Mouse (Mus musculus) gastrocnemius, postnatal 10 days (tissue): ENCODE results near the gene Tubg1. TPM values are rescaled to one million over a fixed set of nuclear protein-coding genes. Genes with fewer than 3 reads are reported as not detected.
"Not testable (repeated sequence)": the region's sequence is repeated elsewhere in the genome, so short reads cannot be mapped to it uniquely, and the experiment has no call there.

Experiments used
- DNase-seq: peaks from one replicate; pipeline ENCODE4 v3.0.0; 2021; ENCODE audit warnings: mixed read lengths
- total RNA-seq, 2 experiments: library from RNA; stranded (reverse); gene quantifications; 2 replicates each; pipeline ENCODE4 v1.2.3; 2021

Tubg1 gene
- total RNA-seq, 2 experiments from 2014 or later, result 37.4 to 39.0 TPM

- no peak for DNase-seq
Observed at GRCm38 (mm10) chr11:101140164-101140819, 20.6 kb downstream of the Tubg1 start.

GRCm38 (mm10) chr11:101141088-101141487, 21.4 kb downstream of the Tubg1 start:
- DNase-seq, result no peak

DNA sequence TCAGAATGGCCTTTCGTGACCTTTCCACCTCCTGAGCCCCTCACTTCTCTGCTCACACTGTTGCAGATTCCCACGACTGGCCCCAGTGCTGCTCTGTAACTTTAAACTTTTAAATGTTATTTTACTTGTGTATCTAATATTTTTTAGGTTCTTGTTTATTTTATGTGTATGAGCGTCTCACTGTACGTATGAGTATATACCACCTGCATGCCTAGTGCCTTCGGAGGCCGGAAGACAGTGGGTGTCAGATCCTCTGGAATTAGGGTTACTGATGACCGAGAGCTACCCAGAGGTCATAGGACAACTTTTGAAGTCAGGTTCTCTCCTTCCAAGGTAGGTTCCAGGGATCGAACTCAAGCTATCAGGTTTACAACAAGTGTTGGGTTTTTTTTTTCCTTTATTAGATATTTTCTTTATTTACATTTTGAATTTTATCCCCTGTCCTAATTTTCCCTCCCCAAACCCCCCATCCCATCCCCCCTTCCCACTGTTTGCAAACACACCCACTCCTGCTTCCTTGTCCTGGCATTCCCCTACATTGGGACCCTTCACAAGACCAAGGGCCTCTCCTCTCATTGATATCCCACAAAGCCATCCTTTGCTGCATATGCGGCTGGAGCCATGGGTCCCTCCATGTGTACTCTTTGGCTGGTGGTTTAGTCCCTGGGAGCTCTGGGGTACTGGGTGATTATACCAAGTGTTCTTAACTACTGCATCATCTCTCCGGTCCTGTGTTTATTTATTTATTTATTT, 22.7 kb downstream of the Tubg1 start:
- no peak for DNase-seq

GRCm38 (mm10) chr11:101143338-101144225, 23.8 kb downstream of the Tubg1 start:
- no peak for DNase-seq

DNA sequence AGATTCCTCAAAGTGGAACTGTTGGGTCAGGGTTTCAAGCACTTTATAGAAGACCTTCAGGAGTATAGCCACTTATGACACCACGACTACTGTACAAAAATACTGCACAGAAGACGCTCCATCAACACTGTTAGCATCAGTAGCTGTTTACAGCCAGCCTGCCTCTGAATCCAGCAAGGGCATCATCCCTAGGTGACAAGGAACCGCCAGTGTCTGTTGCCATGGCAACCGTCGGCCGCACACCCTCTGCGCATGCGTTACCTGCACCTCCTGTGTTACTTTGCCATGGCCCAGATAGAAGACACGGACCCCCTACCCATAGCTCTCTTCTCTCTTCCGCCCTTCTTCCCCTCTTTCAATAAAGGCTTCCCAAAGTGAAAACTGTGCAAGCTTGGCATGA, 26.6 kb downstream of the Tubg1 start:
- DNase-seq, result no peak

DNA sequence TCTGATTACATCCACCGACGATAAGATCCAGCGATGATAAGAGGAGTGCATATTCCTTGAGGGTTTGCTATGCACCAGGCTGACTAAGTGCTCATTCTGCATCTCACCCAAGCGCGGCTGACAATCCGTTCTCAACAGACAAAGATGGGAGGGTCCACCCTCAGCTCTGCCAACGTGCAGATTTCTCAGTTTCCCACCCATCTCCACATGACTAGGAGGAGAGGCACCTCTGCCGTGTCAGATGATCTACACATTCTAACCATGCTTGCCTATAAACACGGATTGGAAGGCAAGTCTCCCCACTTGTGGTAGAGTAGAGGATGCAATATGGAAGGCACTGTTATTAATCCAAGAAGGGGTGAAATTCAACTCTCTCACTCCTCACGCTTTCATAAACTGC, 29.0 kb downstream of the Tubg1 start:
- DNase-seq, result no peak

- peak; percentile 44 for DNase-seq
Observed at GRCm38 (mm10) chr11:101149178-101150105, 29.7 kb downstream of the Tubg1 start.

DNA sequence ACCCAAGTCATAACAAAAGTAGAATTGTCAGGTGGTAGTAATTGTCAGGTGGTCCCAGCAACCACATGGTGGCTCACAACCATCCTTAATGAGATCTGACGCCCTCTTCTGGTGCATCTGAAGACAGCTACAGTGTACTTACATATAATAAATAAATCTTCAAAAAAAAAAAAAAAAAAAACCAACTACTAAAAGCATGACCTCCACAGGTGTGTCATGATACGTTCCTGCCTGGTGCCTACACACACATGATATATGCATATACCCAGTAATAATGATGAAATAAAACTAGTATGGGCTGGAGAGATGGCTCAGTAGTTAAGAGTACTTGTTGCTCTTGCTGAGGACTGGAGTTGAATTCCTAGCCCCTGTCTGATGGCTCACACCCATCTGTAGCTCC, 31.3 kb downstream of the Tubg1 start:
- DNase-seq, result no peak

DNA sequence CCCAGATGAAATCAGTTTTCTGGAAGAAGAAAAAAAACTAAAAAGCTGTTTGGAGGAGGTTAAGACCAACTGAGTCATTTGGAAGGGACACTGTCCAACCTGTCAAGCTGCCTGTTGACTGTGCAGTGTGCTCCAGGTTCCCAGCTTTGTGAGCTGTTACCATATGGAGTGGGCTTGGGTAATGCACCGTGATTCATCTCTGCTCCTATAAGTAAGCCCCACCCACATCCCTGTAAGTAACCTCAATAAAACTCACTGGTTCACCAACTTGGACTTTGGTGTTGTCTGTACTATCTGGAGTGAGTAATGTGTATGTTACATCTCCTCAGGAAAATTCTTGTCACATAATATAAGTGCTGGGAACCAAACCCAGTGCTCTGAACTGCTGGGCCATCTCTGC, 33.1 kb downstream of the Tubg1 start:
- DNase-seq, result no peak

GRCm38 (mm10) chr11:101154648-101155047, 34.9 kb downstream of the Tubg1 start:
- no peak for DNase-seq

GRCm38 (mm10) chr11:101155151-101155550, 35.4 kb downstream of the Tubg1 start:
- no peak for DNase-seq

DNA sequence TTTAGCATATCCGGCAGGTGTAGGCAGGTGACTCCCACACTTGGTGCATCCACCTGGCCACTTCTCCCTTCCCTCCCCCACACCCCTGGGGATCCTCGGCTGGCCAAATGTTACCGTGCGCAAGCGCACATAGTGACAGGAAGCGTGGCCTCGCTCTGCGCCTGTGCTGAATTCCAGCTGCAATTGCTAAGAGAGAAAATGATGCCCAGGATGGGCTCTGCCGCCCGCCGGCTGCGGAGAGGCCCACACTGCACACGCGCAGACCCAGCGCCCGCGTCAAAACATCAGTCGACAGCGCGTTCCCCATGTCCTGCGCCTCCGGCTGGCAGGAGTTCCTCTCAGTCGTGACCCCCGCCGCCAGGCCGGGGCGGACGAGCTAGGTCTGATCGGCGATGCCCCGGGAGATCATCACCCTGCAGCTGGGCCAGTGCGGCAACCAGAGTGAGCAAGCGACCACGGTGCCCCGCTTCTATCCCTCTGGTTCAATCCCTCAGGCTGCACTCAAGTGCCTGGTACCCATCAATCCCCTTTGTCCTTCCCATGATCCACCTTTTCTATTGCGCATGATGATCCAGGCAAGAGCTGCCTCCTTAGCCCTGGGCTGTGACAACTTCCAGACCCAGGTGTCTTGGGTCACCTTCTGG, 36.1 kb downstream of the Tubg1 start, which contains the start of gene Tubg2:
TSS of gene Tubg2 (plus strand) at position 180 of the 644 bp plus-strand sequence.
- peak; percentile 58 for DNase-seq

DNA sequence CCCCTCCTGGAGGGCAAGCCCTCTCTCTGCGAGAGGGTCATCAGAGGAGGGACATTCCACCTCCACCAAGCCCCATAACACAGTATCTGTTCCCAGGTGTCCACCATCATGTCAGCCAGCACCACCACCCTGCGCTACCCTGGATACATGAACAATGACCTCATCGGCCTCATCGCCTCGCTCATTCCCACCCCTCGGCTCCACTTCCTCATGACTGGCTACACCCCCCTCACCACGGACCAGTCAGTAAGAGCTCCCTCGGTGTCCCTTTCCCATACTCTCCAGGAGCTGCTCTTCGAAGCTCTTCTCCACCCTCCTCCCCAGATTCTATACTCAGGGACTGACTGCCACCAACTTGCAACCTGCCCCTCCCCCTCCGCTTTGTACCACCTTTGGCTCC, 40.4 kb downstream of the Tubg1 start:
- DNase-seq, result not testable (repeated sequence)

DNA sequence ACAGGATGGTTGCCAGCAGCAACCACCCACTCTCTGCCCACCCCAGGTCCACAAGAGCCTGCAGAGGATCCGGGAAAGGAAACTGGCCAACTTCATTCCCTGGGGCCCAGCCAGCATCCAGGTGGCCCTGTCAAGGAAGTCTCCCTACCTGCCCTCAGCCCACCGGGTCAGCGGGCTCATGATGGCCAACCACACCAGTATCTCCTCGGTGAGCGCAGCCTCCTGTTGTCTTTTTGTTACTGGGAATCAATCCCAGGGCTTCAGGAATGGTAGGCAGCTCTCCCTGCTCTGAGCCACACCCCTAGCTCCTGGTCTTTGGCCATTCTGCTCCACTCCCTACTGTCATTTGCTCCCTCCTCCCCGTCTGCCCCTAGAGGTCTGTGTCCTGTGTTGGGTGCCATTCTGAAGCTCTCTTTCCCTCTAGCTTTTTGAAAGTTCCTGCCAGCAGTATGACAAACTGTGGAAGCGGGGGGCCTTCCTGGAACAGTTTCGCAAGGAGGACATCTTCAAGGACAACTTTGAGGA, 41.3 kb downstream of the Tubg1 start:
- DNase-seq, result not testable (repeated sequence)

GRCm38 (mm10) chr11:101161551-101161950, 41.8 kb downstream of the Tubg1 start:
- no peak for DNase-seq

- no peak for DNase-seq
Observed at GRCm38 (mm10) chr11:101162301-101162700, 42.6 kb downstream of the Tubg1 start.

DNA sequence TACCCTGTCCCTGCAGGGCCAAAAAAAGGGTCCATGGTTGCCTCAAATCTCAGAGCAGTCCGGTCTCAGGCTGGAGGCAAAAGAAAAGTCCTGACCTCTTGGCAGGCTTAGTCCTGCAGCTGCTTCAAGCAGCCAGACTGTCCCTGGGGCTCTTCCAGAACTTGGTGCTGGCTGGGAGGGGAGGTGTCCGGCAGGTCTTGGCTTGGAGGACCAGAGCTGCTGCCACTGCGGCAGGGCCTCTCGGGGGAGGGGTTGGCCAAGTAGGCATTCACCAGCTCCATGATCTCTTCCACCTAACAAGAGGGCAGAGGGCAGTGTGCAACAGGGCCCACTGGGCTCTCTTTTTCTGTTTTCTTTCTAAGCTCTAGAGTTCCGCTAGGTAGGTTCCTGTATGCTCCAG, 43.0 kb downstream of the Tubg1 start:
- DNase-seq, result peak; percentile 70

DNA sequence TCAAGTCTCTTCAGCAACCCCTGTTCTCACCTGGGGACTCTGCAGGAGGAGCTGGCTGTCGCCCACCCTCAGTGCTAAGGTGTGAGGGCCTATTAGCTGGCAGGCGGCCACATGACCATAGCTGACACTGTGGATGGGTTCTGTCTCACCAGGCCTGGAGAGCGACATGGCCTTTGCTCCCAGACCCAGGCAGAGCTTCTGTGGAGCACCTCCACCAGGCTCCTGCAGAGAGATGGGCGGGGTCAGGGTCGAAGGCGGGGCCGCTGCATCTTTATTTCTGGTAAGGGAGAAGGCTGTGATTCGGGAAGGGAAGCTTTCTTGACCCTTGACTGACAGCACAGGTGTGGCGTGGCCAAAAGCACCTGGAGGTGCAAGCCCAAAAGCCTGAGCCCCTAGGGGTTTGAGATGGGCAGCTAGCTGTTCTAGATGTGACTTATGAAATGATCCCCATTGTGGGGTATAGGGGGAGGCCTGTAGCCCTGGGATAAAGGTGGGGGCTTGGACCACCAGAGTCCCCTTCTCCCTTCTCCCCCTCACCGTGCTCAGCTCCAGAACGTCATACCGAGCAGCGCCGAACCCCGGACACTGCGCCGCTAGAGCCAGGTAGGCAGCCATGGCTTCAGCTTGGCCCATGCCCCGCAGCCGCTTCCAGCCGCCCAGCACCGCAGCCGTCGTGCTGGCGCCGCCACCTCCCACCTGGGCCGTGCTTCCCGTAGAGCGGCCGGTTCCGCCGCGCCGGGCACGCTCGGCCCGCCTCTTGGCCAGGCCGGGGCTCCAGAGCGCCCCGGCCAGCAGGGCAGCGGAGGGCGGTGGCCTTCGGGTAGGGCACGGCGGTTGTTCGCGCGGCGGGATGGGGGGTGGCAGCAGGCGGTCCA, 44.0 kb downstream of the Tubg1 start:
- no peak for DNase-seq

DNA sequence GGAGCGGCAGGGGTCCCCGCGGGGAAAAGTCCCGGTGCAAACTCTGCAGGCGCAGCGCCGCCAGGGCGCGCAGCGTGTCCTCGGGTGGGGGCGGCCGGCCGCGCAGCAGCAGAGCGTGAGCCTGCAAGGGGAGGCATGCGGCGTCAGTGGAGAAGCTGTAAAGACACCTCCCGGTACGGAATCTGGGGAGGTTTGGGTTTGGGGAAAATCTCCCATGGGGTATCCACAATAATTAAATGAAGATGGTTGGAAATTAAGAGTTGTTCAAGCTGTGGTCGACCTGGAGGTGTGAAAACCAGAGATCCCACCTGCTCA, 44.6 kb downstream of the Tubg1 start:
- no peak for DNase-seq
